Mouse (Mus musculus): ENCODE results near the gene Dedd2. TPM values are rescaled to one million over a fixed set of nuclear protein-coding genes. Genes with fewer than 3 reads are reported as not detected.

Dedd2 gene
- polyA plus RNA-seq, 1 experiment from 2014 or later, result 9.0 TPM

DNA sequence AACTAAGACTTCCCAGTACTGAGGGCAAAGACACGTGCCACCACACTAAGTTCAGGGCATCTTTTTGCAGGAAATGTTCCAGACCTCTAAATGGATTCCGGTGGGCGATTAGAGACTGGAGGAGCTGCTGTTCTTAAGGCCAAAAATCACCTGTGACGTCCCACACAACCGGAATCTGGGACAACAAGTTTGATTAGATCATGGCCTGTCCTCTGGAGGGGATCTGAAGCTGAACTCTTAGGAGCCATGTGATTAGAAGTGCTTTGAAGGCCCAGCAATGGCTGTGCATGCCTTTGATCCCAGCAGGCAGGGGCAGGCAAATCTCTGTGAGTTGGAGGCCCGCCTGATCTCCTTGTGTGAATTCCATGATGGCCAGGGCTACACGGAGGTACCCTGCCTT is 20.2 kb upstream of the Dedd2 start:
- Histone ChIP-seq H3K27ac (ENCODE audit: low read depth) (no peak overlapping the region), H3K36me3 (ENCODE audit: control insufficient read depth, insufficient read depth, low read length) (peaks cover 40% of the 10 kb centered on the region), H3K9me3 (ENCODE audit: control insufficient read depth, low read length) (no peaks in the 10 kb centered on the region), H3K9ac (ENCODE audit: low read length) (no peak overlapping the region), H3K4me2 (ENCODE audit: low read length) (no peak overlapping the region), H3K4me1 (replicated peaks; ENCODE audit: control insufficient read depth, insufficient read depth, low read length) (peaks cover 18% of the 10 kb centered on the region), H3K4me3 (ENCODE audit: low read depth, low read length) (no peak overlapping the region), H3K27me3 (replicated peaks; ENCODE audit: control insufficient read depth, insufficient read depth, low read length) (no peaks in the 10 kb centered on the region)
- ATAC-seq (replicated peaks; ENCODE audit: low FRiP score, low TSS enrichment, low read depth), result no peak
- no peak for DNase-seq (ENCODE audit: low spot score)
- WGBS, result 68% methylated on average over 7 of the region's 7 CpGs

DNA sequence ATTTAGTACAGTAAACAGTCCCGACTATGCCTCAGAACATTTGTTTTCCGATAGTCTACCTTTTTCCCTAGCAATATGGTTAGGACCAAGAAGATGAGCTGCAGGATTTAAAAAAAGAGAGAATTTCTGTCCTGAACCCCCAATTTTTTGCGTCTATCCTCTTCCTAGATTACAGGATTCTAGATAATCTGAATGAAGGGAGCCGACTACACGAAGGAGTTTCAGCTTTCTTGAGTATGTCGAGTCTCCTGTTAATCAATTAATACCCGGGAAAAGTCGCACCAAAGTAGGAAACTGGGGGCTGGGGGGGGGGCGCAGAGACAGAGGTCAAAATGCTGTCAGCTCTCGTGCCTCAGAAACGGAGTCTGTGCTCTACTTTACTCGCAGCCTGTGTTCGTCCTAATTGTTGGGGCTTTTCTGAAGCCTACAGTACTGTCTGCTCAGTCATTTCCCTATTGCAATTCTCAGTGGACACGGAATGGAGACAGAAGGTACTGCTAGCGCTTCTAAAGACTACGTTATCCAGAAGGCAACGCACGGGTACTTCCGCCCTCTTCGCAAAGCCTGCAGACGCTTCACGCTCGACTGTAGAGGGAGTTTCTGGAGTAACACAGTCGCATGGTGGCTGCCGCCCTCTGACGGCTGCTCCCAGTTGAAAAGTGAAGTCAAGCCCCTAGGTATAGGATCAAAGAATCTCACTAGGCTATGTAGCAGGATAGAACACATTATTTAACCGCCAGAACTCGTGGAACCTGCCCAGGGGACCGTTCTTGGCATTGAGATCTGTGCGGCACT is 18.6 kb upstream of the Dedd2 start:
- WGBS, result 3% methylated on average over 30 of the region's 30 CpGs
- peak overlapping the region; percentile 72 for H3K4me3 ChIP-seq (ENCODE audit: low read depth, low read length)
- peaks cover 37% of the 10 kb centered on the region for H3K36me3 ChIP-seq (ENCODE audit: control insufficient read depth, insufficient read depth, low read length)
- 0 out of 2 replicates have a peak overlapping the region, but pooled peaks have one; percentile 30 for H3K9ac ChIP-seq (ENCODE audit: low read length)
- peak; percentile 80 for DNase-seq (ENCODE audit: low spot score)
- peak overlapping the region; percentile 70 for H3K27ac ChIP-seq (ENCODE audit: low read depth)
- H3K27me3 ChIP-seq (replicated peaks; ENCODE audit: control insufficient read depth, insufficient read depth, low read length), result no peaks in the 10 kb centered on the region
- H3K9me3 ChIP-seq (ENCODE audit: control insufficient read depth, low read length), result no peaks in the 10 kb centered on the region
- peaks cover 18% of the 10 kb centered on the region for H3K4me1 ChIP-seq (replicated peaks; ENCODE audit: control insufficient read depth, insufficient read depth, low read length)
- peak overlapping the region; percentile 88 for H3K4me2 ChIP-seq (ENCODE audit: low read length)
- ATAC-seq (replicated peaks; ENCODE audit: low FRiP score, low TSS enrichment, low read depth), result peak; percentile 22

DNA sequence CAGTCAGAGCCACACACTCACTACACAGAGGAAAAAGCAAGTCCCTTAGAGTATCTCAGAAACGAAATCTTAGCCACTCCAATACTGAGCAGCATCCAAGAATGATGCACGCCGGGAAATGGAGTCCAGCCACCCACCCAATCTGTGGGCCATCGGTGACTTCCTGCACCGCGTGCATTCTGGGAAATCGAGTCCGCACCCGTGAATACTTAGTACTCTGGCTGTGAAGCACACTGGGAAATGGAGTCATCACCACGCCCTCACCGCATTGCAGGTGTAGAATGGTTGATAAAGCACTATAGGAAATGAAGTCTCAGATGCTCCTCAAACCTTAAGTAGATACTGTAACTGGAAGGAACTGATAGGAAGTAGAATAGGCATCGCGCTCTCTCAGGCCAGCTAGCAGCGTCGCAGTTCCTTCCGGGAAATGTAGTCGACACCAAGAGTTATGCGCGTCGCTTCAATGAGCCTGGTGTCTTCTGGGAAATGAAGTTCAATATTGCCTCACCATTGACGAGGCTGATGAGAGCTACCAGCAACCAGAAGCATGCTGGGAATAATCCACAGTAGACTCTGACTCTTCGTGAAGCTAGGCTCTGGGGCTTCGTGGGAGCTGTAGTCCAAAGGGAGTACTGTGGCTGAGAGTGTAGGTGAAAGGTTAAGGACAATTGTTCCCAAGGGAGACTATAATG is 17.7 kb upstream of the Dedd2 start:
- peaks cover 37% of the 10 kb centered on the region for H3K36me3 ChIP-seq (ENCODE audit: control insufficient read depth, insufficient read depth, low read length)
- peak overlapping the region; percentile 88 for H3K4me2 ChIP-seq (ENCODE audit: low read length)
- peak overlapping the region; percentile 72 for H3K4me3 ChIP-seq (ENCODE audit: low read depth, low read length)
- peak; percentile 95 for ATAC-seq (replicated peaks; ENCODE audit: low FRiP score, low TSS enrichment, low read depth)
- no peaks in the 10 kb centered on the region for H3K27me3 ChIP-seq (replicated peaks; ENCODE audit: control insufficient read depth, insufficient read depth, low read length)
- peak overlapping the region; percentile 70 for H3K27ac ChIP-seq (ENCODE audit: low read depth)
- peak; percentile 98 for DNase-seq (ENCODE audit: low spot score)
- WGBS, result under 1% methylated on average over 23 of the region's 23 CpGs
- peaks cover 18% of the 10 kb centered on the region for H3K4me1 ChIP-seq (replicated peaks; ENCODE audit: control insufficient read depth, insufficient read depth, low read length)
- peak overlapping the region; percentile 96 for H3K9ac ChIP-seq (ENCODE audit: low read length)
- no peaks in the 10 kb centered on the region for H3K9me3 ChIP-seq (ENCODE audit: control insufficient read depth, low read length)

DNA sequence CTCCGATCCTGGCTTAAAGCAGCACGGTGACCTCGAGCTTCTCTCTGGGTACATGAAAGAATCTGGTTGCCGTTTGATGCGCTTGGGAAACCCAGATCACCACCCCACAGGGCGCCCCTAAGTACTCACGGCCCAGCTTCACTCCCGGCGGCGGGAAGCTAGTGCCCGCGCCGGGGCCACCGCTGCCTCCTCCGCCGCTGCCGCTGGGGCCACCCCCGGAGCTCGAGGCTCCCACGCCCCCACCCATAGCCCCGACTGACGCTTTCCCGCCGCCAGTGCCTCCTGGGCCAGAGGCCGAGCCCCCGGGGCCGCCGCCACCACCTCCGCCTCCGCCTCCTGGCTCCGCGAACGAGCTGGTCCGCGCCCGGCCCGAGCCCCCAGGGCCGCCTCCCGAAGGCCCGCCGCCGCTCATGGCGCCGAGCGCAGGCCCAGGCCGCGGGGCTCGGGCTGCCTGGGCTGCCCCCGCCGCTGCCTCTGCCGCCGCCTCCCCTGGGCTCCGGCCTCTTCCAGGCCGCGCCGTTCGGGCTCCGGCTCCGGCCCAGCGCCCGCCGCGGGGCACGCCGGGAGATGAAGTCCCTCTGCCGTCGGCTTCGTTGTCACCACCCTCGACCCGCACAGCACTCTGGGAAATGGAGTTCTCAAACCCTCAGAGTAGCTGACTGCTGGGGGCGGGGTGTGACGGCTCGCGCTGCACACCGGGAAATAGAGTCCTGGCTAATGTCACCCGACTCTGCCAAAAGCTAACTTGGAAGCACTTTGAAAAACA is 17.0 kb upstream of the Dedd2 start, which contains the start of gene Gsk3a:
Gsk3a (minus strand) TSS at position 603 of the 766 bp plus-strand sequence.
- no peaks in the 10 kb centered on the region for H3K27me3 ChIP-seq (replicated peaks; ENCODE audit: control insufficient read depth, insufficient read depth, low read length)
- peak within 1 kb of the TSS; percentile 96 for H3K9ac ChIP-seq (ENCODE audit: low read length)
- peaks cover 18% of the 10 kb centered on the region for H3K4me1 ChIP-seq (replicated peaks; ENCODE audit: control insufficient read depth, insufficient read depth, low read length)
- peaks cover 37% of the 10 kb centered on the region for H3K36me3 ChIP-seq (ENCODE audit: control insufficient read depth, insufficient read depth, low read length)
- ATAC-seq (replicated peaks; ENCODE audit: low FRiP score, low TSS enrichment, low read depth), result peak; percentile 86
- under 1% methylated on average over 60 of the region's 76 CpGs for WGBS
- peak within 1 kb of the TSS; percentile 88 for H3K4me2 ChIP-seq (ENCODE audit: low read length)
- no peaks in the 10 kb centered on the region for H3K9me3 ChIP-seq (ENCODE audit: control insufficient read depth, low read length)
- H3K27ac ChIP-seq (ENCODE audit: low read depth), result peak within 1 kb of the TSS; percentile 70
- peak; percentile 70 for DNase-seq (ENCODE audit: low spot score)
- peak within 1 kb of the TSS; percentile 72 for H3K4me3 ChIP-seq (ENCODE audit: low read depth, low read length)

DNA sequence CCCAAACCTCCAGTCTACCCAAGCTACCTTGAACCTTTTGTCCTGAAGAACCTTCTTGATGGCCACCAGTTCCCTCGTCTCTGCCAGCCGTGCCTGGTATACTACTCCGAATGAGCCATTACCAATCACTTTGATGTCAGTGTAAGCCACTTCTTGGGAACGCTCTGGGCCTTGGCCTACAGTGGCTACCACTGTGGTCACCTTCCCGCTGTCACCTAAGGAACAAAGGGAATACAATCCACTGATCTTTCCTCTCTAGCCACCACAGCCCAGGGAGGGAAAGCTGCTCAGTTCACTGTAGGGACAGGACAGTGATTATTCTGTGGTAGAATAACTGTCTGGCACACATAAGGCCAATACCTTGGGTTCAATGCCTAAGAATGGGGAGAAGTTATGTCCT is 15.1 kb upstream of the Dedd2 start:
- no peak overlapping the region for H3K27ac ChIP-seq (ENCODE audit: low read depth)
- H3K4me3 ChIP-seq (ENCODE audit: low read depth, low read length), result no peak overlapping the region
- H3K4me1 ChIP-seq (replicated peaks; ENCODE audit: control insufficient read depth, insufficient read depth, low read length), result peaks cover 18% of the 10 kb centered on the region
- H3K36me3 ChIP-seq (ENCODE audit: control insufficient read depth, insufficient read depth, low read length), result peaks cover 51% of the 10 kb centered on the region
- no peak for ATAC-seq (replicated peaks; ENCODE audit: low FRiP score, low TSS enrichment, low read depth)
- DNase-seq (ENCODE audit: low spot score), result no peak
- H3K9ac ChIP-seq (ENCODE audit: low read length), result no peak overlapping the region
- WGBS, result 88% methylated on average over 5 of the region's 5 CpGs
- 0 out of 2 replicates have a peak overlapping the region, but pooled peaks have one; percentile 4 for H3K4me2 ChIP-seq (ENCODE audit: low read length)
- H3K9me3 ChIP-seq (ENCODE audit: control insufficient read depth, low read length), result no peaks in the 10 kb centered on the region
- no peaks in the 10 kb centered on the region for H3K27me3 ChIP-seq (replicated peaks; ENCODE audit: control insufficient read depth, insufficient read depth, low read length)

DNA sequence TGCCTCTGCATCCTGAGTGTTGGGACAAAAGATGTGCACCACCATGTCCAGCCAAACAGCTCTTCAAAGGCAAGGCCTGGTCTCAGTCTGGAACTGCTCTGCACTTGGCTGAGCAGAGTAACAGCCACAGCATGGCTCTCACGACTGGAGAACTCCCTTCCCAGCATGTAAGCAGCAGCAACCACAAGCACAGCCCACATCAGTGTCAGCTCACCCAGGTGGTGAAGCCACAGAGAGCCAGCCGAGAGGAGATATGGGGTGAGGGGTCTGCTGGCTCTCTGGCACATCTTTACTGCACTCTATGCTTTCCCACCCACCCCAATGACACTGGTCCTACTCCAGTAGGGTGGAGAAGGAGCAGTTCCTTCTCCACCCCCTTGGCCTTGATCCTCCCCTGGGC is 12.6 kb upstream of the Dedd2 start:
- Histone ChIP-seq H3K9me3 (ENCODE audit: control insufficient read depth, low read length) (no peaks in the 10 kb centered on the region), H3K4me3 (ENCODE audit: low read depth, low read length) (no peak overlapping the region), H3K4me2 (ENCODE audit: low read length) (no peak overlapping the region), H3K27me3 (replicated peaks; ENCODE audit: control insufficient read depth, insufficient read depth, low read length) (no peaks in the 10 kb centered on the region), H3K9ac (ENCODE audit: low read length) (no peak overlapping the region), H3K4me1 (replicated peaks; ENCODE audit: control insufficient read depth, insufficient read depth, low read length) (peaks cover 13% of the 10 kb centered on the region), H3K36me3 (ENCODE audit: control insufficient read depth, insufficient read depth, low read length) (peaks cover 71% of the 10 kb centered on the region), H3K27ac (ENCODE audit: low read depth) (no peak overlapping the region)
- WGBS, result 91% methylated on average over 2 of the region's 2 CpGs
- DNase-seq (ENCODE audit: low spot score), result no peak
- no peak for ATAC-seq (replicated peaks; ENCODE audit: low FRiP score, low TSS enrichment, low read depth)

DNA sequence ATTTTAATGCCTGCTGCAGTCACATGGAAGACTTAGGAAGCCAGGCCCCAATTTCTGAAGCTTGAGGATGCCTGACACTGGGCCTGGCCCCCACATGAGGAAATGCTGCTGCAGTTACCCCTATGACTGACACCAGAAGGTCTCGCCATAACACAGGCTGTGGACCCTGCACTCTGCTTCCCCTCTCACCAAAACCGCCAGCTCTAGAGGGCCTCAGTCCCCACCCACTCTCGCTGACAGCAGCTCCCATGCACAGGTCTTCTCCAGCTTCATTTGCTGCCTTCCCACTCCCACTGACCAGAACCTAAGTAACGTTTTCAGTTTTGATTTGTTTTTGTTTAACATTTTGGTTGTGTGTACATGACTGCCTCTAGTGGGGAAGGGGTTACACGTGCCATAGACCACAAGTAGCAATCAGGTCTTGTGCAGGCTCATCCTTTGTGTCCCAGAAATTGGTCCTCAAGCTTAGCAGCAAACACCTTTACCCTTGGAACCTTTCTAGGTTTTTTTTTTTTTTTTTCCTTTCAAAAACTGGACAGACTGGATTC is 11.8 kb upstream of the Dedd2 start:
- Histone ChIP-seq H3K9me3 (ENCODE audit: control insufficient read depth, low read length) (no peaks in the 10 kb centered on the region), H3K9ac (ENCODE audit: low read length) (no peak overlapping the region), H3K4me3 (ENCODE audit: low read depth, low read length) (no peak overlapping the region), H3K36me3 (ENCODE audit: control insufficient read depth, insufficient read depth, low read length) (peaks cover 80% of the 10 kb centered on the region), H3K4me1 (replicated peaks; ENCODE audit: control insufficient read depth, insufficient read depth, low read length) (peaks cover 13% of the 10 kb centered on the region), H3K27ac (ENCODE audit: low read depth) (no peak overlapping the region; the same call in 1 of the 2 replicates), H3K27me3 (replicated peaks; ENCODE audit: control insufficient read depth, insufficient read depth, low read length) (no peaks in the 10 kb centered on the region), H3K4me2 (ENCODE audit: low read length) (no peak overlapping the region)
- DNase-seq (ENCODE audit: low spot score) (no peak), ATAC-seq (replicated peaks; ENCODE audit: low FRiP score, low TSS enrichment, low read depth) (no peak)
- 55% methylated on average over 5 of the region's 5 CpGs for WGBS

DNA sequence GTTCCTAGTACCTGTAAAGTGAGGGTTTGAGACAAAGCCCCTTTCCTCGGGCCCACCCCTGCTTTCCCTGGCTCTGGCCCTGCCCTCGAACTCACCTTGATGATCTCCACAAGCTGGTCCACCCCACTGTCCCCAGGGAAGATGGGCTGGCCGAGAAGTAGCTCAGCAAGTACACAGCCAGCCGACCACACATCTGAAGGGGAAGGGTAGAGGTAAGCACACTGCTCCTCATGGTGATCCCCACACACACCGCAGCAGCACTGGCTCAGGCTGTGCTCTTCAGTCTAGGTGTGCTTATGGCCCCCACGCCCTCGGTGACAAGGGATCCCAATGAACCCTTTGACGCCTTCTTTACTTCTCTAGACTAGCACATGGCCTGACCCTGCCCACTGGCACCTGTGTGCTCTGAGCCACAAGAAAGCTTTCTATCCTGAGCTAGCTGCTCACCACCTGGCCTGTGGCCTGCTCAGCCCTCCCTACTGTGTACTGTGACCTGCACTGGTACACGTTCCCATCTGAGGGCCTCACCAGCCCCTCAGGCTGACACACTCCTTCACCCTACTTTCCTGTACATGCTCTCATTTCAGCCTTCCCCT is 10.4 kb upstream of the Dedd2 start:
- Histone ChIP-seq H3K4me1 (replicated peaks; ENCODE audit: control insufficient read depth, insufficient read depth, low read length) (peaks cover 2% of the 10 kb centered on the region; the same call in 1 of the 2 replicates), H3K27ac (ENCODE audit: low read depth) (no peak overlapping the region), H3K9me3 (ENCODE audit: control insufficient read depth, low read length) (no peaks in the 10 kb centered on the region), H3K9ac (ENCODE audit: low read length) (no peak overlapping the region), H3K27me3 (replicated peaks; ENCODE audit: control insufficient read depth, insufficient read depth, low read length) (no peaks in the 10 kb centered on the region), H3K36me3 (ENCODE audit: control insufficient read depth, insufficient read depth, low read length) (peaks cover 92% of the 10 kb centered on the region), H3K4me2 (ENCODE audit: low read length) (no peak overlapping the region), H3K4me3 (ENCODE audit: low read depth, low read length) (no peak overlapping the region)
- 86% methylated on average over 9 of the region's 9 CpGs for WGBS
- no peak for ATAC-seq (replicated peaks; ENCODE audit: low FRiP score, low TSS enrichment, low read depth)
- no peak for DNase-seq (ENCODE audit: low spot score)
